Mouse (Mus musculus): ENCODE measurements at regions not wholly inside any gene's neighbourhood (a gene's known extent, or its start where the extent isn't known, plus 50 kb on each side); places are given as distances from the start of the nearest gene placed in this dataset.

DNA sequence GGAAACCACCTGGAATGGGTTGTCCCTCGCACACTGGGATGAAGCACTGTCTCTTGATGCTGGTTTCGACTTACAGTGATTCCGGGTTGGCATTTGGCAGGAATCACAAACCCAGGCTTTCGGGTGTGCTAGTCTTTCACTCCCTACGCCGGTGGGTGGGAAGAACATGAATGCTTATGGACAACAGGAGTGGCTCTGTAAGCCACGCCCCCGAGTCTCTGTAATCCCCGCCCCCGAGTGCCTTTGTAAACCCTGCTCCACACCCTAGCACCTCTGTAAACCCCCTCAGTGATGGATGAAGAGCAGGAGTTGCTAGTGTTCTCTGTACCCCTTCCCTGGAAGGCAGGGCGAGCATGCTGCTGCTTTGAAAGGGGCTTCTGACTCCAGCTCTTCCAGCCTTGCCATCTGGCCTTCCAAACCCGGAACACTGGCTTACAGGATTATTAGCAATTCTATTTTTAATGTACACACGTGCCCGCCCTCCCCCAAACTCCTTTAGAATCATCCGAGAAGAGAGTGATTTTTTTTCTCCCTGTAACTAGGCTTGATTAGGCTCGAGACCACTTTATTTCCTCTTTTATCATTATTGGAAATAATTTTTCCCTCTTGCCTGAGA is 272.6 kb downstream of the Vrk1 start:
- no peak overlapping the region for H3K4me3 ChIP-seq (replicated peaks)
- no peak for ATAC-seq (ENCODE audit: insufficient read depth, low FRiP score, low read depth)
- 52% methylated on average over 16 of the region's 16 CpGs for WGBS

DNA sequence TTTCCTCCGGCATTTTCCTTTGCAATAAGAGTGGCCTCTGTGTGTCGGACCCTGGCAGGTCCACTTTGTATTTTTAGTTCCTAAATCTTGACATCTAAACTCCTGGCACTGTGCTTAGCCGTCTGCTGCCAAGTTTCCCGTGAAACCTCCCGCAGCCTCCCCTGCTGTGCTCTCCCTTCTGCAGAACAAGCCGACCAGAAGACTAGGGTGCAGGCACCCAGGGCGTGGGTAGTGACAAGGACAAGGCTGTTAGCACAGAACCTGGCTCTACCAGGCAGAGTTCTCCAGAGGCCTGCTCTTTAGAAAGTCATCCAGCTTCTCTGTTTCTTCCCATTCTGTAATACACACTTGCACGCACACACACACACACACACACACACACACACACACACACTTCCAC is 274.8 kb downstream of the Vrk1 start:
- H3K4me1 ChIP-seq: no peaks in the 10 kb centered on the region
- no peaks in the 10 kb centered on the region for H3K27me3 ChIP-seq (replicated peaks)
- ATAC-seq (ENCODE audit: insufficient read depth, low FRiP score, low read depth): no peak
- no peaks in the 10 kb centered on the region for H3K36me3 ChIP-seq
- no peaks in the 10 kb centered on the region for H3K9me3 ChIP-seq
- H3K9ac ChIP-seq: no peak overlapping the region
- WGBS: 82% methylated on average over 8 of the region's 8 CpGs
- no peak overlapping the region for H3K4me2 ChIP-seq
- no peak overlapping the region for H3K4me3 ChIP-seq (replicated peaks)
- no peak overlapping the region for H3K27ac ChIP-seq

More for the DNA sequence above, 272.6 kb downstream of the Vrk1 start:
- H3K9me3 ChIP-seq: no peaks in the 10 kb centered on the region
- no peaks in the 10 kb centered on the region for H3K36me3 ChIP-seq
- no peak overlapping the region for H3K9ac ChIP-seq
- no peak overlapping the region for H3K4me2 ChIP-seq
- no peaks in the 10 kb centered on the region for H3K27me3 ChIP-seq (replicated peaks)
- H3K27ac ChIP-seq: no peak overlapping the region
- no peaks in the 10 kb centered on the region for H3K4me1 ChIP-seq

DNA sequence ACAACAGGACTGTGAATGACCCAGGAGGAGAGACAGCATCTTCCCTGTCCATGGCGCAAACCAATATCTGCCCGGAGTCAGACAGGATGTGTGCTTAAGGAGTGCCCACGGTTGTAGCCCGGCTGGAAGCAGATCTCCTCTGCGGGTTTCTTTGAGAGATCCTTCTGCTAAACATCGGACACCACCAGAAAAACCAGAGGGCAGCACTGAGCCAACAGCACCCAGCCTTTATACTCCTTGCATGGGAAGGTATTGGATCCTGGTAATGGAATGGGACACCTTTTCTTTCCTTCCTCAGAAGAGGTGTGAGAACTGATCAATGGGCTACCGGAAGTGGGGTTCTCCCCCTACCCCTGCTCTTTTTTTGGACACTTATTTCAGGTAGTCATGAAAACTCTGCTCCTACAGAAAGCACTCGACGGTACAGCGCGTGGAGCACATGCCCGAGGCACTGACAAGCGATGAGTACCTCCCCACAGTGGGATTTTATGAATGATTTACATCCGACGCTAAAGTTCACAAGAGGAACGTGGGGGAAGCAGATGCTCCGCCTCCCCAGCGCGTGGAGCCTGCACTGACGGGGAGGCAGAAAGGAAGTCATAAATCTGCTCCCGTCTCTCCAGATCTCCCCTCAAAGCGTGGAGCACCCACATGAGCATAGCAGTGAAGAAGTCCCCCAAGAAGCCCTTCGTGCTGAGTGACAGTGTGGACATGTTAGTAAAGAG is 278.9 kb downstream of the Vrk1 start:
- no peak overlapping the region for H3K4me2 ChIP-seq
- 46% methylated on average over 23 of the region's 23 CpGs for WGBS
- no peaks in the 10 kb centered on the region for H3K4me1 ChIP-seq

DNA sequence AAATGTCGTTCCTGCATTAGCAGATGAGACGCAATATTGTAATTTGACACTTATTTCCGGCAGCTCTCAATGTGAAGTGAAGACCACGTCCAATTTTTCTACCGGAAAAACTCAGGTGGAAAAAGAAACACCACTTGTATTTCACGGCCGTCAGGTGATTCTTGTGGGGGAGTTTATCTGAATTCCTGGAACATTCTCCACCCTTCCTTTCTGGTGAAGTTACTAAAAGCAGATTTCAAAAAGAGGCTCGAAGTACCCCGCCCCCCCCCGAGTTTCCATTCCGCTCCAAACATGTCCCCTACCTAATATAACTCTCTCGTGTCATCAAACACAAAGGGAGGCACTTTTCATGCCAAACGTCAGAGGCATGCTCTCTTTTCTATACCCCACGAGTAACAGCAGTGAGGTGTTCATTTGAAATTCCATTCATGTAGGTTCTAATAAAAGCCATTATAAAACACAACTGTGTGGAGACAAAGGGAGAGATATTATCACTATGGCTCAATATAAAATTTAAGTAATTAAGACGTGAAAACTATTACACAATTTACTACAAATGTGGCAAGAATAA is 281.5 kb downstream of the Vrk1 start:
- H3K27ac ChIP-seq: no peak overlapping the region
- no peak overlapping the region for H3K9ac ChIP-seq
- H3K27me3 ChIP-seq (replicated peaks): no peaks in the 10 kb centered on the region
- no peaks in the 10 kb centered on the region for H3K9me3 ChIP-seq
- 60% methylated on average over 15 of the region's 15 CpGs for WGBS
- no peaks in the 10 kb centered on the region for H3K36me3 ChIP-seq
- no peaks in the 10 kb centered on the region for H3K4me1 ChIP-seq
- H3K4me2 ChIP-seq: no peak overlapping the region
- H3K4me3 ChIP-seq (replicated peaks): no peak overlapping the region
- no peak for ATAC-seq (ENCODE audit: insufficient read depth, low FRiP score, low read depth)

More for the DNA sequence above, 278.9 kb downstream of the Vrk1 start:
- Histone ChIP-seq H3K9ac (no peak overlapping the region), H3K27ac (no peak overlapping the region), H3K4me3 (replicated peaks) (no peak overlapping the region), H3K27me3 (replicated peaks) (no peaks in the 10 kb centered on the region), H3K36me3 (no peaks in the 10 kb centered on the region), H3K9me3 (no peaks in the 10 kb centered on the region)
- no peak for ATAC-seq (ENCODE audit: insufficient read depth, low FRiP score, low read depth)

DNA sequence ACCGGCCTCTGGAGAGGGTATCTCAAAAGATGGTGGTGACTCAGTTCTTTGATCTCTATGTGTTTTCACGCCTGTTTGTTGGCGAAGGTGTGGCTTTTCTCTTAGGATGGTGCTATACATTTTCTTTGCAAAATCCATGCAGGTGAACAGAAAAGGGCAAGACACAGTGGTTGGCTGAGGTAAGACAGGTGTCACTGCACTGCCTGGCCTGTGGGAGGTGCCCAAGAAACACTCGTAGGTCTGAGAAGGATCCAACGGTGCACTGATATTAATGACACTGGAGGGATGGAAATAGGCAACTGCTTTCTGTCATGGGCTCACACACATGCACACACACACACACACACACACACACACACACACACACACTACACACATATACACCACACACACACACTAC is 283.1 kb downstream of the Vrk1 start:
- Histone ChIP-seq H3K9ac (no peak overlapping the region), H3K4me1 (no peaks in the 10 kb centered on the region), H3K36me3 (no peaks in the 10 kb centered on the region), H3K9me3 (no peaks in the 10 kb centered on the region), H3K27ac (no peak overlapping the region), H3K4me3 (replicated peaks) (no peak overlapping the region), H3K27me3 (replicated peaks) (no peaks in the 10 kb centered on the region), H3K4me2 (no peak overlapping the region)
- no peak for ATAC-seq (ENCODE audit: insufficient read depth, low FRiP score, low read depth)
- 55% methylated on average over 5 of the region's 5 CpGs for WGBS

DNA sequence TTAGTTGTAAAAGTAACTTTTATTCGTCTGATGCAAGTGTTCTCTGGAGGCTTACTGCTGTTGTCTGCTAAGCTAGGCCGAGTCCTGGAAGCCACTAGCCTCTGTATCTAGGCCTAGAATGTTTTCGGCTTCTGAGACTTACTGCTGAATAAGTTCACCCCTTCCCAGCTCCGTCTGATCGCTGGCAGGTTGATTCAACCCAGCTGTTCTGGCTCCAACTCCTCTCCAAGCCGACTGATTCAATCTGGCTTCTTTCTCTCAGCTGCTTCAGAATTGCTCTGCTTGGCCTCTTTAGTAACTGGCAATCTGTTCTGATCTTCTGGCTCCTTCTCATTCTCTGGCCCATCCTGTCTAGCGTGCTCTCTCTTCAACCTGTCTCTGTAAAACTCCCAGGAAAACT is 285.6 kb downstream of the Vrk1 start:
- Histone ChIP-seq H3K4me1 (no peaks in the 10 kb centered on the region), H3K4me2 (no peak overlapping the region), H3K27me3 (replicated peaks) (no peaks in the 10 kb centered on the region), H3K27ac (no peak overlapping the region), H3K9me3 (no peaks in the 10 kb centered on the region), H3K4me3 (replicated peaks) (no peak overlapping the region), H3K9ac (no peak overlapping the region), H3K36me3 (no peaks in the 10 kb centered on the region)
- ATAC-seq (ENCODE audit: insufficient read depth, low FRiP score, low read depth): no peak
- 40% methylated on average over 7 of the region's 7 CpGs for whole genome bisulfite sequencing

DNA sequence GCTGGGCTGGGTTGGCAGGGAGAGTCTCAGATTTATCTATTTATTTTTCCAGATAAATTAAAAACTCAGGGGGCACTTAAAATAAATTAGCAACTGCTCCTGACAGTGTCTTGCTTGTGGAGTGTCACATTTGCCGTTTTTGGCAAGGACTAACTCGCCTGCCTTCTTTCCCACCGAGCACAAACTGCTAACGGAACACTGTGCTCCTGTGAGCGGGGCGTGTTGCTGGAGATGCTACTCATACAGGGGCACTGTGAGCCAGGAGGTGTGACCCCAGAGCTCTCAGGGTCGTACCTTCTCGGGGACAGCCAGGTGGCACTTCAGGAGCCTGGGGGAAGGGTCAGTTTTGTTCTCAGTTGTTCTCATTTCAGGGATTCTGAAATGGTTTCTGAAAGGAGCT is 292.6 kb downstream of the Vrk1 start:
- Histone ChIP-seq H3K36me3 (no peaks in the 10 kb centered on the region), H3K4me1 (no peaks in the 10 kb centered on the region), H3K27me3 (replicated peaks) (no peaks in the 10 kb centered on the region), H3K4me2 (no peak overlapping the region), H3K9ac (no peak overlapping the region), H3K9me3 (no peaks in the 10 kb centered on the region), H3K4me3 (replicated peaks) (no peak overlapping the region), H3K27ac (no peak overlapping the region)
- WGBS: 46% methylated on average over 8 of the region's 8 CpGs
- ATAC-seq (ENCODE audit: insufficient read depth, low FRiP score, low read depth): no peak

DNA sequence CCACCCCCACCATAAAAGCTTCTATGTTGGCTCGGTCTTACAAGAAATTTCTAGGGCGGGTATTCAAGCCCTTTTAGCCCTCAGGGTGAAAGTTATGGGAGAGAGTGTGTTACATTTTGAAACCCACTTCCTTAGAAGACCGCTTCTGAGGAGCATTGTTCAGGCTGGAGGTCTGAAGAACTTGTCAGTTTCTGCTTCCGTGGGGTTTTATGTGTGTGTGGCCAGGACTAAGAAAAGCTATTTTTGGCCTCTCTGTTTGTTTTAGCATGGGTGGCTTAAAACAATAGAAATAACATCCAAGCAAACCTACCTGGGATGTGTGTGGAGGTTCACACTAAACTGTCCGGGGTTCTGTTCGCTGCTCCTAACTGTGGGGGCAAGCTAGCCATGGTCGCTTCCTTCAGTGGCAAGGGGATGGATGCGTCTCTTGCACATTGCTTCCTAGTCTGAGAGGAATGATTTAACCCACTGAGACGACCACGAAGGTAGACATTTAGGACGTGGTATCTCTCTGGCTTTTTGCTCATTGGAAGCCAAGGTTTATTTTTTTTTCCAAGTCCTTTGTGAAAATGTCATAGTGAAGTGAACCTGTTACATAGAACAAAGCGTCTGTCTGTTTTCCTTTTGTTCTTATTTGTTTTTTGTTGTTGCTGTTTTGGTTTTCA is 298.4 kb downstream of the Vrk1 start:
- no peaks in the 10 kb centered on the region for H3K36me3 ChIP-seq
- no peaks in the 10 kb centered on the region for H3K9me3 ChIP-seq
- H3K4me2 ChIP-seq: no peak overlapping the region
- WGBS: 75% methylated on average over 12 of the region's 12 CpGs
- H3K27ac ChIP-seq: no peak overlapping the region
- H3K27me3 ChIP-seq (replicated peaks): no peaks in the 10 kb centered on the region
- no peak for ATAC-seq (ENCODE audit: insufficient read depth, low FRiP score, low read depth)
- no peak overlapping the region for H3K9ac ChIP-seq
- no peak overlapping the region for H3K4me3 ChIP-seq (replicated peaks)
- H3K4me1 ChIP-seq: 0 out of 2 replicates have a peak, but pooled peaks cover 6% of the 10 kb centered on the region

DNA sequence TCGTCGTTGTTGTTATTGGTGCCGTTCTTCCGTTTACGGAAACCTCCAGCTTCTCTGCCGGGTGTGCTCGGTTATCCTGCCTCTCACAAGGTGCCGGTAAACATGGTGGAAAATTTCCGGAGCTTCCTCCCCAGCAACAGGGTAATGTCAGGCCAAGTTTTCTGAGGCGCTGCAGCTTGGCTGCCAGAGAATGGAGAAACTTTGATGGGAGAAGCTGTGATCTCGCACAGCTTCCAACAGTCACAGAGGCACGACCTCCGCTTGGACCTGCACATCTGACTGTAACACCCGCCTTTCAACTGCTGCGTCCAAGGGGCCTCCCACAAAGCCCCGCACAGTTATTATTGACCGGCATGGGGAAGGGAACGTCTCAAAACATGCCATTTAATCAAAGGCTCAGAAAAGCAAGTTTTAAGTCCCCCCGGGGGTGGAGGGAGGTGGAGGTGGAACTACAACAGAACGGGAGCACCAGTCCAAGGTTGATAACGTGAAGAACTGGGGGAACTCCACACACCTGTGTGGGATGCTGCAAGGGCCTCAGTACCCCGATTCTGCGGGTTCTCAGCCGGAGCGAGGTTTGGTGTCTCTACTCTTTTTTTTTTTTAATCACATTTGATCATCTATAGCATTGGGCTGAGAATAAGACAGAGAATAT is 299.1 kb downstream of the Vrk1 start:
- H3K27ac ChIP-seq: no peak overlapping the region
- H3K9me3 ChIP-seq: no peaks in the 10 kb centered on the region
- no peak overlapping the region for H3K4me2 ChIP-seq
- WGBS: 80% methylated on average over 25 of the region's 25 CpGs
- 0 out of 2 replicates have a peak, but pooled peaks cover 6% of the 10 kb centered on the region for H3K4me1 ChIP-seq
- no peak for ATAC-seq (ENCODE audit: insufficient read depth, low FRiP score, low read depth)
- no peaks in the 10 kb centered on the region for H3K36me3 ChIP-seq
- H3K9ac ChIP-seq: no peak overlapping the region
- no peaks in the 10 kb centered on the region for H3K27me3 ChIP-seq (replicated peaks)
- no peak overlapping the region for H3K4me3 ChIP-seq (replicated peaks)

DNA sequence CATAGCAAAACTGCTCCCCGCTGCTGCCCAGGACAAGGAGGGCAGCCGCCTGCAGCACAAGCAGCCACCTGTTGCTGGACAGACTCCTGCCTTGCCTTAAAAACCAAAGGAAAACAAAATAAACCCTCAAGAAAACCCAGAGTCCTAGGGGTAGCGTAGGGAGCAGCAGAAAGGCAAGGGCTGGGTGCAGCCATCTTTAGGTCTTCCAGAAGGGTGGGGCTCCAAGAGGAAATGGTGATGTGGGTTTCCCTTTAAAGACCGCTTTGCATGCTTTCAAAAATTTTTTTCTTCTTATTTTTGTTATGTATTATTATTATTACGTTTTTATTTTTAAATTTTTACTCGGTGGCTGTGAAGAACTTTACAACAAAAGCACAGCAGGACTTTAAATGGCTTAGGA is 300.1 kb downstream of the Vrk1 start:
- no peaks in the 10 kb centered on the region for H3K36me3 ChIP-seq
- no peak overlapping the region for H3K27ac ChIP-seq
- H3K9ac ChIP-seq: no peak overlapping the region
- peak overlapping the region; percentile 79 for H3K4me2 ChIP-seq
- WGBS: 49% methylated on average over 6 of the region's 6 CpGs
- H3K4me3 ChIP-seq (replicated peaks): no peak overlapping the region
- H3K9me3 ChIP-seq: no peaks in the 10 kb centered on the region
- H3K4me1 ChIP-seq: 0 out of 2 replicates have a peak, but pooled peaks cover 6% of the 10 kb centered on the region
- H3K27me3 ChIP-seq (replicated peaks): no peaks in the 10 kb centered on the region
- no peak for ATAC-seq (ENCODE audit: insufficient read depth, low FRiP score, low read depth)

DNA sequence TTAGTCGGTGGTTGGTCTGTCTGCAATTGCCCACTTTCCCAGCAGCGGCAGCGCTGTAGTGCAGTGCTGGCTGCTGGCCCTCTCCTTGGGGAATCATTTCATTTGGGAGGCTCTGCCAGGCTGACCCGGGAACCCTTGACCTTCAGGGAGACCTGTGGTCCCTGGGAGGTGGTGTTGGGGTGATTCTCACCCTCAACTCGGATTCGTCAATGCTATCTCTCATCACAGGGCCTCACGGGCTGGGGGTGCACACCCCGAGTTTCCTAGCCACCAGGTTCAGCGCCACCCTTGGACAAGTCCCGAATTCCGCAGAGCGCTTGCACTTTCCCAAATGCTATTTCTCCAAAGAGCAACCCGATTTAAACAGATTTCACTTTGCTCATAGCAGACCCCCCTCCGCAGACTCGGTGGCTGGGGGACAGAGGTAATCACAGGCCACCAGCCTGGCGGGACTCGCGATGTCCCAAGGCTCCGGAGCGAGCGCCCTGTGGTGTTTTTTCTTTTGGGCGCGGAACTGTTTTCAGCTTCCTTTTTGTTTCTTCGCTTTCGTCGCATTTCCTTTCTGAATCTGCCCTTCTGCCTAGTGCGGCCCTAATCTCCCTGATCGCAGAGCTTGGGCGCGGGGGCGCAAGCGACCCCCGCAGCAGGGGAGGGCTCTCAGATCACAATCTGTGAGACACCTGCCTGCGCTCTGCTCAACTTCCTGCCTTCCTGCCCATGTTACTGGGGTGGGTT is 300.7 kb downstream of the Vrk1 start:
- no peak overlapping the region for H3K27ac ChIP-seq
- no peaks in the 10 kb centered on the region for H3K36me3 ChIP-seq
- ATAC-seq (ENCODE audit: insufficient read depth, low FRiP score, low read depth): no peak
- WGBS: under 1% methylated on average over 34 of the region's 34 CpGs
- H3K9me3 ChIP-seq: no peaks in the 10 kb centered on the region
- H3K9ac ChIP-seq: no peak overlapping the region
- H3K27me3 ChIP-seq (replicated peaks): no peaks in the 10 kb centered on the region
- peak overlapping the region; percentile 48 for H3K4me3 ChIP-seq (replicated peaks)
- H3K4me2 ChIP-seq: peak overlapping the region; percentile 79
- 0 out of 2 replicates have a peak, but pooled peaks cover 6% of the 10 kb centered on the region for H3K4me1 ChIP-seq
